Mouse (Mus musculus): ENCODE results near the gene Bnipl.

GRCm38 (mm10) chr3:95285390-95285789, 34.4 kb upstream of the Bnipl start:
- TF ChIP-seq POLR2A (IDR thresholded peaks at IDR 0.05; ENCODE audit: extremely low read depth, insufficient read depth, low read length) (no peak), CTCF (IDR thresholded peaks at IDR 0.05; ENCODE audit: extremely low read depth, insufficient read depth, low read length) (no peak)
